Mouse (Mus musculus): Measurements from ENCODE around the gene Prkab1. TPM values are rescaled to one million over a fixed set of nuclear protein-coding genes. Genes with fewer than 3 reads are reported as not detected.

The Prkab1 gene
- polyA plus RNA-seq, 2 experiments: 62.6 to 89.2 TPM

- Histone ChIP-seq H3K4me2 (replicated peaks; ENCODE audit: low read depth, low read length, severe bottlenecking) (no peak overlapping the region), H3K4me3 (replicated peaks; ENCODE audit: low read length) (no peak overlapping the region), H3K9ac (ENCODE audit: low read depth, low read length, severe bottlenecking) (no peak overlapping the region), H3K27me3 (ENCODE audit: control insufficient read depth, insufficient read depth, low read length) (no peaks in the 10 kb centered on the region), H3K36me3 (ENCODE audit: control insufficient read depth, insufficient read depth, low read length) (peaks cover 13% of the 10 kb centered on the region), H3K27ac (replicated peaks; ENCODE audit: low read depth, low read length) (no peak overlapping the region), H3K9me3 (ENCODE audit: control insufficient read depth, low read length) (no peaks in the 10 kb centered on the region), H3K4me1 (ENCODE audit: control insufficient read depth, insufficient read depth, low read length) (no peaks in the 10 kb centered on the region)
- 79% methylated on average over 13 of the region's 13 CpGs for WGBS
- DNase-seq (ENCODE audit: low spot score) (no peak), ATAC-seq (ENCODE audit: low FRiP score, low read depth) (no peak)
- no peak for TF ChIP-seq POLR2A (IDR thresholded peaks at IDR 0.05; ENCODE audit: borderline replicate concordance, extremely low read depth, insufficient read depth, insufficient read length)
Measured at GRCm38 (mm10) chr5:115997376-115997775, 26.9 kb downstream of the Prkab1 start.

- no peak overlapping the region for H3K9ac ChIP-seq (ENCODE audit: low read depth, low read length, severe bottlenecking)
- no peak overlapping the region for H3K4me3 ChIP-seq (replicated peaks; ENCODE audit: low read length)
- H3K4me1 ChIP-seq (ENCODE audit: control insufficient read depth, insufficient read depth, low read length): no peaks in the 10 kb centered on the region
- peaks cover 32% of the 10 kb centered on the region for H3K36me3 ChIP-seq (ENCODE audit: control insufficient read depth, insufficient read depth, low read length)
- DNase-seq (ENCODE audit: low spot score): no peak
- 94% methylated on average over 15 of the region's 15 CpGs for WGBS
- no peaks in the 10 kb centered on the region for H3K27me3 ChIP-seq (ENCODE audit: control insufficient read depth, insufficient read depth, low read length)
- H3K27ac ChIP-seq (replicated peaks; ENCODE audit: low read depth, low read length): no peak overlapping the region
- peaks cover 12% of the 10 kb centered on the region; the same call in 1 of the 2 replicates for H3K9me3 ChIP-seq (ENCODE audit: control insufficient read depth, low read length)
- ATAC-seq (ENCODE audit: low FRiP score, low read depth): no peak
- no peak overlapping the region for H3K4me2 ChIP-seq (replicated peaks; ENCODE audit: low read depth, low read length, severe bottlenecking)
- TF ChIP-seq POLR2A (IDR thresholded peaks at IDR 0.05; ENCODE audit: borderline replicate concordance, extremely low read depth, insufficient read depth, insufficient read length): no peak
Measured at GRCm38 (mm10) chr5:115994101-115994500, 30.2 kb downstream of the Prkab1 start.

GRCm38 (mm10) chr5:115991717-115992116 lies 32.6 kb downstream of the Prkab1 start:
- H3K27ac ChIP-seq (replicated peaks; ENCODE audit: low read depth, low read length): no peak overlapping the region
- H3K4me1 ChIP-seq (ENCODE audit: control insufficient read depth, insufficient read depth, low read length): no peaks in the 10 kb centered on the region
- H3K4me2 ChIP-seq (replicated peaks; ENCODE audit: low read depth, low read length, severe bottlenecking): no peak overlapping the region
- 91% methylated on average over 11 of the region's 11 CpGs for WGBS
- ATAC-seq (ENCODE audit: low FRiP score, low read depth) (no peak), DNase-seq (ENCODE audit: low spot score) (no peak)
- H3K27me3 ChIP-seq (ENCODE audit: control insufficient read depth, insufficient read depth, low read length): no peaks in the 10 kb centered on the region
- H3K9ac ChIP-seq (ENCODE audit: low read depth, low read length, severe bottlenecking): no peak overlapping the region
- peaks cover 12% of the 10 kb centered on the region; the same call in 1 of the 2 replicates for H3K9me3 ChIP-seq (ENCODE audit: control insufficient read depth, low read length)
- no peak for TF ChIP-seq POLR2A (IDR thresholded peaks at IDR 0.05; ENCODE audit: borderline replicate concordance, extremely low read depth, insufficient read depth, insufficient read length)
- H3K4me3 ChIP-seq (replicated peaks; ENCODE audit: low read length): no peak overlapping the region
- H3K36me3 ChIP-seq (ENCODE audit: control insufficient read depth, insufficient read depth, low read length): peaks cover 49% of the 10 kb centered on the region

- Histone ChIP-seq H3K9ac (ENCODE audit: low read depth, low read length, severe bottlenecking) (no peak overlapping the region), H3K36me3 (ENCODE audit: control insufficient read depth, insufficient read depth, low read length) (peaks cover 46% of the 10 kb centered on the region), H3K9me3 (ENCODE audit: control insufficient read depth, low read length) (peaks cover 12% of the 10 kb centered on the region; the same call in 1 of the 2 replicates), H3K4me1 (ENCODE audit: control insufficient read depth, insufficient read depth, low read length) (peaks cover 9% of the 10 kb centered on the region; the same call in 1 of the 2 replicates), H3K4me3 (replicated peaks; ENCODE audit: low read length) (no peak overlapping the region), H3K27ac (replicated peaks; ENCODE audit: low read depth, low read length) (no peak overlapping the region), H3K4me2 (replicated peaks; ENCODE audit: low read depth, low read length, severe bottlenecking) (no peak overlapping the region), H3K27me3 (ENCODE audit: control insufficient read depth, insufficient read depth, low read length) (no peaks in the 10 kb centered on the region)
- no peak for TF ChIP-seq POLR2A (IDR thresholded peaks at IDR 0.05; ENCODE audit: borderline replicate concordance, extremely low read depth, insufficient read depth, insufficient read length)
- no peak for ATAC-seq (ENCODE audit: low FRiP score, low read depth)
- WGBS: 84% methylated on average over 12 of the region's 12 CpGs
- DNase-seq (ENCODE audit: low spot score): no peak
Measured at GRCm38 (mm10) chr5:115987284-115987683, 37.0 kb downstream of the Prkab1 start.

GRCm38 (mm10) chr5:115985101-115985500 lies 39.2 kb downstream of the Prkab1 start:
- no peak for DNase-seq (ENCODE audit: low spot score)
- H3K4me3 ChIP-seq (replicated peaks; ENCODE audit: low read length): no peak overlapping the region
- TF ChIP-seq POLR2A (IDR thresholded peaks at IDR 0.05; ENCODE audit: borderline replicate concordance, extremely low read depth, insufficient read depth, insufficient read length): no peak
- ATAC-seq (ENCODE audit: low FRiP score, low read depth): no peak
- H3K9me3 ChIP-seq (ENCODE audit: control insufficient read depth, low read length): no peaks in the 10 kb centered on the region
- H3K36me3 ChIP-seq (ENCODE audit: control insufficient read depth, insufficient read depth, low read length): peaks cover 34% of the 10 kb centered on the region
- peaks cover 13% of the 10 kb centered on the region; the same call in 1 of the 2 replicates for H3K4me1 ChIP-seq (ENCODE audit: control insufficient read depth, insufficient read depth, low read length)
- H3K27ac ChIP-seq (replicated peaks; ENCODE audit: low read depth, low read length): no peak overlapping the region
- H3K9ac ChIP-seq (ENCODE audit: low read depth, low read length, severe bottlenecking): no peak overlapping the region
- H3K4me2 ChIP-seq (replicated peaks; ENCODE audit: low read depth, low read length, severe bottlenecking): no peak overlapping the region
- no peaks in the 10 kb centered on the region for H3K27me3 ChIP-seq (ENCODE audit: control insufficient read depth, insufficient read depth, low read length)
- 97% methylated on average over 11 of the region's 11 CpGs for WGBS

- peaks cover 13% of the 10 kb centered on the region; the same call in 1 of the 2 replicates for H3K4me1 ChIP-seq (ENCODE audit: control insufficient read depth, insufficient read depth, low read length)
- peaks cover 31% of the 10 kb centered on the region for H3K36me3 ChIP-seq (ENCODE audit: control insufficient read depth, insufficient read depth, low read length)
- H3K4me3 ChIP-seq (replicated peaks; ENCODE audit: low read length): no peak overlapping the region
- WGBS: 86% methylated on average over 6 of the region's 6 CpGs
- no peaks in the 10 kb centered on the region for H3K27me3 ChIP-seq (ENCODE audit: control insufficient read depth, insufficient read depth, low read length)
- no peak for DNase-seq (ENCODE audit: low spot score)
- H3K27ac ChIP-seq (replicated peaks; ENCODE audit: low read depth, low read length): no peak overlapping the region
- no peak overlapping the region for H3K9ac ChIP-seq (ENCODE audit: low read depth, low read length, severe bottlenecking)
- no peaks in the 10 kb centered on the region for H3K9me3 ChIP-seq (ENCODE audit: control insufficient read depth, low read length)
- H3K4me2 ChIP-seq (replicated peaks; ENCODE audit: low read depth, low read length, severe bottlenecking): no peak overlapping the region
- TF ChIP-seq POLR2A (IDR thresholded peaks at IDR 0.05; ENCODE audit: borderline replicate concordance, extremely low read depth, insufficient read depth, insufficient read length): no peak
- no peak for ATAC-seq (ENCODE audit: low FRiP score, low read depth)
Measured at GRCm38 (mm10) chr5:115984392-115984791, 39.9 kb downstream of the Prkab1 start.
